Mouse (Mus musculus): ENCODE data around the gene Tpsg1. TPM values are rescaled to one million over a fixed set of nuclear protein-coding genes. Genes with fewer than 3 reads are reported as not detected.

Tpsg1 gene
- polyA plus RNA-seq (2016; fragmentation: Nextera tagmentation; extraction: Ambion mirVana): 0.70 TPM in 1 of 2 replicates, not detected in the other

GRCm38 (mm10) chr17:25368973-25369372, at the start of gene Tpsg1:
Gene Tpsg1 (plus strand): TSS chr17:25369273.
- ATAC-seq (ENCODE audit: insufficient number of reproducible peaks, insufficient read depth, low FRiP score, low TSS enrichment, low read depth): no peak
- WGBS: 84% methylated on average over 3 of the region's 3 CpGs
- Histone ChIP-seq H3K9ac (replicated peaks) (no peak within 1 kb of the TSS), H3K4me2 (no peak within 1 kb of the TSS), H3K27me3 (peaks cover 19% of the 10 kb centered on the region), H3K9me3 (no peaks in the 10 kb centered on the region), H3K36me3 (no peaks in the 10 kb centered on the region), H3K4me3 (replicated peaks) (no peak within 1 kb of the TSS), H3K27ac (no peak within 1 kb of the TSS), H3K4me1 (replicated peaks) (no peaks in the 10 kb centered on the region)

GRCm38 (mm10) chr17:25320819-25321218, 48.3 kb upstream of the Tpsg1 start:
- H3K27me3 ChIP-seq: peaks cover 4% of the 10 kb centered on the region; the same call in 1 of the 2 replicates
- H3K4me3 ChIP-seq (replicated peaks): no peak overlapping the region
- H3K4me1 ChIP-seq (replicated peaks): no peaks in the 10 kb centered on the region
- H3K4me2 ChIP-seq: no peak overlapping the region
- no peak overlapping the region for H3K27ac ChIP-seq
- WGBS: 90% methylated on average over 8 of the region's 8 CpGs
- no peak overlapping the region for H3K9ac ChIP-seq (replicated peaks)
- no peaks in the 10 kb centered on the region for H3K9me3 ChIP-seq
- no peak for ATAC-seq (ENCODE audit: insufficient number of reproducible peaks, insufficient read depth, low FRiP score, low TSS enrichment, low read depth)
- H3K36me3 ChIP-seq: no peaks in the 10 kb centered on the region

- no peak overlapping the region for H3K4me2 ChIP-seq
- 17% methylated on average over 2 of the region's 2 CpGs for WGBS
Observed at GRCm38 (mm10) chr17:25322930-25323329, 46.1 kb upstream of the Tpsg1 start.

GRCm38 (mm10) chr17:25332321-25332720, 36.8 kb upstream of the Tpsg1 start:
- no peak for ATAC-seq (ENCODE audit: insufficient number of reproducible peaks, insufficient read depth, low FRiP score, low TSS enrichment, low read depth)
- no peaks in the 10 kb centered on the region for H3K36me3 ChIP-seq
- no peak overlapping the region for H3K4me3 ChIP-seq (replicated peaks)
- no peaks in the 10 kb centered on the region for H3K9me3 ChIP-seq
- 67% methylated on average over 9 of the region's 9 CpGs for WGBS
- peaks cover 34% of the 10 kb centered on the region for H3K27me3 ChIP-seq
- no peak overlapping the region for H3K4me2 ChIP-seq
- no peak overlapping the region for H3K9ac ChIP-seq (replicated peaks)
- no peaks in the 10 kb centered on the region for H3K4me1 ChIP-seq (replicated peaks)
- no peak overlapping the region for H3K27ac ChIP-seq

More at GRCm38 (mm10) chr17:25322930-25323329, 46.1 kb upstream of the Tpsg1 start:
- Histone ChIP-seq H3K9me3 (no peaks in the 10 kb centered on the region), H3K36me3 (no peaks in the 10 kb centered on the region), H3K9ac (replicated peaks) (no peak overlapping the region), H3K27me3 (peaks cover 4% of the 10 kb centered on the region; the same call in 1 of the 2 replicates), H3K4me1 (replicated peaks) (no peaks in the 10 kb centered on the region), H3K4me3 (replicated peaks) (no peak overlapping the region), H3K27ac (no peak overlapping the region)
- ATAC-seq (ENCODE audit: insufficient number of reproducible peaks, insufficient read depth, low FRiP score, low TSS enrichment, low read depth): no peak

- Histone ChIP-seq H3K4me2 (no peak overlapping the region), H3K4me3 (replicated peaks) (no peak overlapping the region), H3K9ac (replicated peaks) (no peak overlapping the region), H3K9me3 (no peaks in the 10 kb centered on the region), H3K36me3 (no peaks in the 10 kb centered on the region), H3K27me3 (peaks cover 34% of the 10 kb centered on the region), H3K27ac (no peak overlapping the region), H3K4me1 (replicated peaks) (no peaks in the 10 kb centered on the region)
- 5% methylated on average over 8 of the region's 8 CpGs for WGBS
- no peak for ATAC-seq (ENCODE audit: insufficient number of reproducible peaks, insufficient read depth, low FRiP score, low TSS enrichment, low read depth)
Observed at GRCm38 (mm10) chr17:25333943-25334342, 35.1 kb upstream of the Tpsg1 start.

GRCm38 (mm10) chr17:25338218-25338617, 30.9 kb upstream of the Tpsg1 start:
- H3K36me3 ChIP-seq: no peaks in the 10 kb centered on the region
- no peaks in the 10 kb centered on the region for H3K9me3 ChIP-seq
- peaks cover 18% of the 10 kb centered on the region for H3K27me3 ChIP-seq
- H3K9ac ChIP-seq (replicated peaks): no peak overlapping the region
- no peak overlapping the region for H3K4me3 ChIP-seq (replicated peaks)
- no peaks in the 10 kb centered on the region for H3K4me1 ChIP-seq (replicated peaks)
- no peak for ATAC-seq (ENCODE audit: insufficient number of reproducible peaks, insufficient read depth, low FRiP score, low TSS enrichment, low read depth)
- WGBS: 79% methylated on average over 4 of the region's 4 CpGs
- no peak overlapping the region for H3K27ac ChIP-seq
- H3K4me2 ChIP-seq: no peak overlapping the region

GRCm38 (mm10) chr17:25340003-25340402, 29.1 kb upstream of the Tpsg1 start:
- Histone ChIP-seq H3K4me1 (replicated peaks) (no peaks in the 10 kb centered on the region), H3K36me3 (no peaks in the 10 kb centered on the region), H3K4me2 (no peak overlapping the region), H3K4me3 (replicated peaks) (no peak overlapping the region), H3K27ac (no peak overlapping the region), H3K9me3 (no peaks in the 10 kb centered on the region), H3K9ac (replicated peaks) (no peak overlapping the region), H3K27me3 (peaks cover 10% of the 10 kb centered on the region; the same call in 1 of the 2 replicates)
- no peak for ATAC-seq (ENCODE audit: insufficient number of reproducible peaks, insufficient read depth, low FRiP score, low TSS enrichment, low read depth)
- WGBS: 83% methylated on average over 6 of the region's 6 CpGs

- H3K4me1 ChIP-seq (replicated peaks): no peaks in the 10 kb centered on the region
- no peak overlapping the region for H3K4me2 ChIP-seq
- no peaks in the 10 kb centered on the region for H3K9me3 ChIP-seq
- no peak overlapping the region; the same call in 1 of the 2 replicates for H3K9ac ChIP-seq (replicated peaks)
- H3K27ac ChIP-seq: no peak overlapping the region
- H3K36me3 ChIP-seq: no peaks in the 10 kb centered on the region
- WGBS: 51% methylated on average over 3 of the region's 3 CpGs
- no peak for ATAC-seq (ENCODE audit: insufficient number of reproducible peaks, insufficient read depth, low FRiP score, low TSS enrichment, low read depth)
- peaks cover 7% of the 10 kb centered on the region; the same call in 1 of the 2 replicates for H3K27me3 ChIP-seq
- H3K4me3 ChIP-seq (replicated peaks): no peak overlapping the region
Observed at GRCm38 (mm10) chr17:25341490-25341889, 27.6 kb upstream of the Tpsg1 start.

- ATAC-seq (ENCODE audit: insufficient number of reproducible peaks, insufficient read depth, low FRiP score, low TSS enrichment, low read depth): no peak
- H3K27me3 ChIP-seq: peaks cover 3% of the 10 kb centered on the region; the same call in 1 of the 2 replicates
- no peak within 1 kb of the TSS for H3K4me2 ChIP-seq
- no peaks in the 10 kb centered on the region for H3K36me3 ChIP-seq
- 91% methylated on average over 4 of the region's 4 CpGs for WGBS
- no peaks in the 10 kb centered on the region for H3K9me3 ChIP-seq
- no peak within 1 kb of the TSS for H3K4me3 ChIP-seq (replicated peaks)
- H3K27ac ChIP-seq: no peak within 1 kb of the TSS
- no peaks in the 10 kb centered on the region for H3K4me1 ChIP-seq (replicated peaks)
- H3K9ac ChIP-seq (replicated peaks): no peak within 1 kb of the TSS
Observed at GRCm38 (mm10) chr17:25345462-25345861, 23.6 kb upstream of the Tpsg1 start, which contains the start of gene Tpsab1. Gene Tpsab1 (minus strand): TSS chr17:25345562.

- Histone ChIP-seq H3K4me1 (replicated peaks) (no peaks in the 10 kb centered on the region), H3K4me2 (no peak overlapping the region), H3K9me3 (no peaks in the 10 kb centered on the region), H3K27me3 (peaks cover 20% of the 10 kb centered on the region), H3K4me3 (replicated peaks) (no peak overlapping the region), H3K9ac (replicated peaks) (no peak overlapping the region), H3K36me3 (no peaks in the 10 kb centered on the region), H3K27ac (no peak overlapping the region)
- no peak for ATAC-seq (ENCODE audit: insufficient number of reproducible peaks, insufficient read depth, low FRiP score, low TSS enrichment, low read depth)
- 72% methylated on average over 2 of the region's 2 CpGs for WGBS
Observed at GRCm38 (mm10) chr17:25361291-25361690, 7.8 kb upstream of the Tpsg1 start.

- Histone ChIP-seq H3K4me1 (replicated peaks) (no peaks in the 10 kb centered on the region), H3K9ac (replicated peaks) (no peak overlapping the region), H3K27me3 (peaks cover 20% of the 10 kb centered on the region), H3K9me3 (no peaks in the 10 kb centered on the region), H3K4me3 (replicated peaks) (no peak overlapping the region), H3K36me3 (no peaks in the 10 kb centered on the region), H3K27ac (no peak overlapping the region), H3K4me2 (no peak overlapping the region)
- whole genome bisulfite sequencing: 13% methylated on average over 1 of the region's 1 CpGs
- ATAC-seq (ENCODE audit: insufficient number of reproducible peaks, insufficient read depth, low FRiP score, low TSS enrichment, low read depth): no peak
Observed at GRCm38 (mm10) chr17:25363726-25364125, 5.3 kb upstream of the Tpsg1 start.

- H3K9me3 ChIP-seq: no peaks in the 10 kb centered on the region
- no peaks in the 10 kb centered on the region for H3K36me3 ChIP-seq
- H3K27ac ChIP-seq: no peak within 1 kb of the TSS
- no peaks in the 10 kb centered on the region for H3K4me1 ChIP-seq (replicated peaks)
- peaks cover 22% of the 10 kb centered on the region for H3K27me3 ChIP-seq
- no peak within 1 kb of the TSS for H3K4me2 ChIP-seq
- H3K4me3 ChIP-seq (replicated peaks): no peak within 1 kb of the TSS
- no peak for ATAC-seq (ENCODE audit: insufficient number of reproducible peaks, insufficient read depth, low FRiP score, low TSS enrichment, low read depth)
- WGBS: 60% methylated on average over 2 of the region's 2 CpGs
- no peak within 1 kb of the TSS for H3K9ac ChIP-seq (replicated peaks)
Observed at GRCm38 (mm10) chr17:25366005-25366404, 3.1 kb upstream of the Tpsg1 start, which contains the start of gene Tpsb2. Gene Tpsb2 (plus strand): TSS chr17:25366305.

All from limb, embryonic 12.5 days (tissue).